Mouse (Mus musculus): Measurements from ENCODE around the gene Dact3.

- no peak for TF ChIP-seq EP300 (optimal IDR thresholded peaks at IDR 0.05)
- no peak; the same call in 1 of the 2 replicates for TF ChIP-seq CTCF (IDR thresholded peaks at IDR 0.05; ENCODE audit: low read depth)
Observed at GRCm38 (mm10) chr7:16923283-16924036, 48.3 kb downstream of the Dact3 start.
